Mouse (Mus musculus): Measurements from ENCODE around the gene Olfr495. TPM values are rescaled to one million over a fixed set of nuclear protein-coding genes. Genes with fewer than 3 reads are reported as not detected.

The Olfr495 gene
- not detected in 2 replicates for polyA plus RNA-seq (2015; fragmentation: Nextera tagmentation; extraction: Ambion mirVana)

- no peaks in the 10 kb centered on the region for H3K27me3 ChIP-seq
- no peak for ATAC-seq (replicated peaks; ENCODE audit: insufficient number of reproducible peaks, insufficient read depth, low FRiP score, low read depth)
- no peak within 1 kb of the TSS for H3K27ac ChIP-seq
- WGBS = 49% methylated on average over 1 of the region's 1 CpGs
- no peaks in the 10 kb centered on the region for H3K36me3 ChIP-seq
- no peaks in the 10 kb centered on the region for H3K9me3 ChIP-seq (replicated peaks)
- no peak within 1 kb of the TSS for H3K4me2 ChIP-seq
- no peak within 1 kb of the TSS for H3K4me3 ChIP-seq
- H3K9ac ChIP-seq = no peak within 1 kb of the TSS
- H3K4me1 ChIP-seq (replicated peaks) = no peaks in the 10 kb centered on the region
These were observed at the start of gene Olfr495 for GRCm38 (mm10) chr7:108392867-108393266. Gene Olfr495 (plus strand): TSS chr7:108393167.

DNA sequence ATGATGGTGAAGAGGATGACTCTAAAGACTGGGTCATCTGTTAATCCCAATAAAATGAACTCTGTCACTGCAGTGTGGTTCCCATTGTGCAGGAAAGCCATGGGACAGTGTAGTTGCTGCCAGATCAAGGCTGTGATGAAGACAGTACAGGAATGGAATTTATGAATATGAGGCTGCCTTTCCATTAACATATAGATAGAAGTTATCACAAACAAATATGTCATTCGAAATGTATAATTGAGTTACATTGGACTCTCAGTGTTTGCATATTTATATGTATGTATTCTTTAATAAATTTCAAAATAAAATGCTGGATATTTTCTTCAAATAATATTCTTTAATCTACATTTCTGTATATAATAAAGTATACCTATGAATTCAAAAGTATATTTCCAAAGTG, 46.1 kb upstream of the Olfr495 start, which contains the start of gene Olfr493:
Olfr493 (minus strand) TSS at position 101 of the 400 bp plus-strand sequence.
- Histone ChIP-seq H3K36me3 (no peaks in the 10 kb centered on the region), H3K27me3 (no peaks in the 10 kb centered on the region), H3K4me1 (replicated peaks) (no peaks in the 10 kb centered on the region), H3K27ac (no peak within 1 kb of the TSS), H3K9ac (no peak within 1 kb of the TSS), H3K4me3 (no peak within 1 kb of the TSS), H3K4me2 (no peak within 1 kb of the TSS), H3K9me3 (replicated peaks) (no peaks in the 10 kb centered on the region)
- ATAC-seq (replicated peaks; ENCODE audit: insufficient number of reproducible peaks, insufficient read depth, low FRiP score, low read depth) = no peak
- WGBS = 58% methylated on average over 1 of the region's 1 CpGs

- H3K27ac ChIP-seq = no peak within 1 kb of the TSS
- no peak within 1 kb of the TSS for H3K4me3 ChIP-seq
- H3K4me2 ChIP-seq = no peak within 1 kb of the TSS
- no peaks in the 10 kb centered on the region for H3K9me3 ChIP-seq (replicated peaks)
- ATAC-seq (replicated peaks; ENCODE audit: insufficient number of reproducible peaks, insufficient read depth, low FRiP score, low read depth) = no peak
- no peaks in the 10 kb centered on the region for H3K27me3 ChIP-seq
- H3K36me3 ChIP-seq = no peaks in the 10 kb centered on the region
- H3K4me1 ChIP-seq (replicated peaks) = no peaks in the 10 kb centered on the region
- WGBS = 65% methylated on average over 3 of the region's 3 CpGs
- H3K9ac ChIP-seq = no peak within 1 kb of the TSS
These were observed 27.9 kb upstream of the Olfr495 start, which contains the start of gene Olfr494 for GRCm38 (mm10) chr7:108365035-108365434. Gene Olfr494 (plus strand): TSS chr7:108365335.

- Histone ChIP-seq H3K4me2 (no peak within 1 kb of the TSS), H3K9me3 (replicated peaks) (no peaks in the 10 kb centered on the region; the same call in 1 of the 2 replicates), H3K4me1 (replicated peaks) (no peaks in the 10 kb centered on the region), H3K27ac (no peak within 1 kb of the TSS), H3K27me3 (no peaks in the 10 kb centered on the region), H3K9ac (no peak within 1 kb of the TSS), H3K4me3 (no peak within 1 kb of the TSS), H3K36me3 (no peaks in the 10 kb centered on the region)
- no peak for ATAC-seq (replicated peaks; ENCODE audit: insufficient number of reproducible peaks, insufficient read depth, low FRiP score, low read depth)
- 61% methylated on average over 2 of the region's 2 CpGs for WGBS
These were observed 27.2 kb downstream of the Olfr495 start, which contains the start of gene Olfr497 for GRCm38 (mm10) chr7:108420121-108420520. Gene Olfr497 (plus strand): TSS chr7:108420421.

Other genes starting within 250 kb of the Olfr495 start
- not detected in 2 replicates for gene Olfr485, start 233.3 kb upstream of the Olfr495 start, polyA plus RNA-seq (2015; fragmentation: Nextera tagmentation; extraction: Ambion mirVana)
- gene Olfr486, start 220.4 kb upstream of the Olfr495 start, polyA plus RNA-seq (2015; fragmentation: Nextera tagmentation; extraction: Ambion mirVana) = not detected in 2 replicates
- gene Olfr487, start 178.5 kb upstream of the Olfr495 start, polyA plus RNA-seq (2015; fragmentation: Nextera tagmentation; extraction: Ambion mirVana) = not detected in 2 replicates
- gene Olfr488, start 134.8 kb upstream of the Olfr495 start, polyA plus RNA-seq (2015; fragmentation: Nextera tagmentation; extraction: Ambion mirVana) = not detected in 2 replicates
- gene Olfr490, start 104.2 kb upstream of the Olfr495 start, polyA plus RNA-seq (2015; fragmentation: Nextera tagmentation; extraction: Ambion mirVana) = not detected in 2 replicates
- not detected in 2 replicates for gene Olfr491, start 79.7 kb upstream of the Olfr495 start, polyA plus RNA-seq (2015; fragmentation: Nextera tagmentation; extraction: Ambion mirVana)
- gene Olfr492, start 69.5 kb upstream of the Olfr495 start, polyA plus RNA-seq (2015; fragmentation: Nextera tagmentation; extraction: Ambion mirVana) = not detected in 2 replicates
- not detected in 2 replicates for gene Olfr493, start 46.2 kb upstream of the Olfr495 start, polyA plus RNA-seq (2015; fragmentation: Nextera tagmentation; extraction: Ambion mirVana)
- not detected in 2 replicates for gene Olfr494, start 27.8 kb upstream of the Olfr495 start, polyA plus RNA-seq (2015; fragmentation: Nextera tagmentation; extraction: Ambion mirVana)
- not detected in 2 replicates for gene Olfr497, start 27.3 kb downstream of the Olfr495 start, polyA plus RNA-seq (2015; fragmentation: Nextera tagmentation; extraction: Ambion mirVana)
- not detected in 2 replicates for gene Olfr498, start 72.2 kb downstream of the Olfr495 start, polyA plus RNA-seq (2015; fragmentation: Nextera tagmentation; extraction: Ambion mirVana)
- not detected in 2 replicates for gene Olfr502, start 131.9 kb downstream of the Olfr495 start, polyA plus RNA-seq (2015; fragmentation: Nextera tagmentation; extraction: Ambion mirVana)
- gene Olfr503, start 151.4 kb downstream of the Olfr495 start, polyA plus RNA-seq (2015; fragmentation: Nextera tagmentation; extraction: Ambion mirVana) = not detected in 2 replicates
- not detected in 2 replicates for gene Olfr504, start 172.6 kb downstream of the Olfr495 start, polyA plus RNA-seq (2015; fragmentation: Nextera tagmentation; extraction: Ambion mirVana)
- gene Olfr506, start 217.6 kb downstream of the Olfr495 start, polyA plus RNA-seq (2015; fragmentation: Nextera tagmentation; extraction: Ambion mirVana) = not detected in 2 replicates
- not detected in 2 replicates for gene Olfr507, start 228.6 kb downstream of the Olfr495 start, polyA plus RNA-seq (2015; fragmentation: Nextera tagmentation; extraction: Ambion mirVana)
- gene Olfr508, start 236.8 kb downstream of the Olfr495 start, polyA plus RNA-seq (2015; fragmentation: Nextera tagmentation; extraction: Ambion mirVana) = not detected in 2 replicates

All from heart, embryonic 15.5 days (tissue).